Mouse (Mus musculus) erythroblast, embryonic 14.5 days (primary cell): ENCODE results near the gene Efnb2.

Experiments
- GATA1 ChIP-seq: IDR thresholded peaks from 2 replicates; pipeline ENCODE4 v1.6.1; 2012; ENCODE audit warnings: low read length, inconsistent platforms, mixed read lengths
- TAL1 ChIP-seq: IDR thresholded peaks from 3 replicates; pipeline ENCODE4 v1.6.1; 2012; ENCODE audit warnings: low read length, inconsistent platforms, mixed read lengths

DNA sequence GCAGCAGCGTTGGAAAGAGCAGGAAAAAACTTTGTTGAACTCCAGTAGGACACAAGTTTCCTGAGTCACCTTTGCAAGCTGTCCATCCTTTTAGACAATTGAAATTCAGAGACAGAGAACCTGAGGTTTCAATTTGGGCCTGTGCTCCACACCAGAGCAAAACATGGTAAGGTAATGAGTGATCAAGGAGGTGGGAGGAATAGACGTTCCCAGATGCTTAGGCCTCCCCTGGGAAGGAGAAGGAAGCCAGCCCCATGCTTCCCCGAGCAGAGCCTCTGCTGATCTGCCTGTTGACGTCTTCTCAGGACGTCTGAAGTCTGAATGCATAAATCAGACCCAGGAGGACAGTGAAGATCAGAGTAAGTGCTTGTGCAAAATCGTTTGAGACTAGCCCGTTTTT, 51.3 kb downstream of the Efnb2 start:
- TF ChIP-seq GATA1, result no peak
- no peak for TF ChIP-seq TAL1
